Mouse (Mus musculus) spleen, adult 12 weeks (tissue): ENCODE data around the gene Gm973.

Experiments
- DNase-seq: peaks from one replicate; pipeline ENCODE4 v3.0.0; 2022; ENCODE audit warnings: low spot score

Gene Gm973

GRCm38 (mm10) chr1:59542231-59542630, 26.2 kb downstream of the Gm973 start:
- no peak for DNase-seq

- DNase-seq, result no peak
Measured at GRCm38 (mm10) chr1:59543911-59544310, 27.8 kb downstream of the Gm973 start.

GRCm38 (mm10) chr1:59548486-59548885, 32.4 kb downstream of the Gm973 start:
- no peak for DNase-seq

GRCm38 (mm10) chr1:59549036-59549675, 33.1 kb downstream of the Gm973 start:
- no peak for DNase-seq

GRCm38 (mm10) chr1:59550227-59550626, 34.2 kb downstream of the Gm973 start:
- no peak for DNase-seq

GRCm38 (mm10) chr1:59550996-59551395, 34.9 kb downstream of the Gm973 start:
- no peak for DNase-seq

GRCm38 (mm10) chr1:59553708-59554107, 37.6 kb downstream of the Gm973 start:
- DNase-seq, result no peak

GRCm38 (mm10) chr1:59563581-59563980, 47.5 kb downstream of the Gm973 start:
- DNase-seq, result no peak

GRCm38 (mm10) chr1:59565804-59566203, 49.7 kb downstream of the Gm973 start:
- no peak for DNase-seq

- no peak for DNase-seq
Measured at GRCm38 (mm10) chr1:59566281-59566680, 50.2 kb downstream of the Gm973 start.

- DNase-seq, result no peak
Measured at GRCm38 (mm10) chr1:59566926-59567325, 50.9 kb downstream of the Gm973 start.

- DNase-seq, result no peak
Measured at GRCm38 (mm10) chr1:59567521-59567920, 51.5 kb downstream of the Gm973 start.

GRCm38 (mm10) chr1:59568283-59568682, 52.2 kb downstream of the Gm973 start:
- no peak for DNase-seq

- no peak for DNase-seq
Measured at GRCm38 (mm10) chr1:59569301-59569700, 53.2 kb downstream of the Gm973 start.

GRCm38 (mm10) chr1:59570767-59571166, 54.7 kb downstream of the Gm973 start:
- DNase-seq, result no peak

- DNase-seq, result no peak
Measured at GRCm38 (mm10) chr1:59571502-59571901, 55.4 kb downstream of the Gm973 start.

- no peak for DNase-seq
Measured at GRCm38 (mm10) chr1:59573843-59574242, 57.8 kb downstream of the Gm973 start.

GRCm38 (mm10) chr1:59574262-59575187, 58.5 kb downstream of the Gm973 start:
- no peak for DNase-seq

GRCm38 (mm10) chr1:59578770-59579169, 62.7 kb downstream of the Gm973 start:
- no peak for DNase-seq

GRCm38 (mm10) chr1:59579327-59579726, 63.3 kb downstream of the Gm973 start:
- DNase-seq, result no peak

GRCm38 (mm10) chr1:59580131-59580751, 64.2 kb downstream of the Gm973 start:
- DNase-seq, result no peak

GRCm38 (mm10) chr1:59580880-59581279, 64.8 kb downstream of the Gm973 start:
- DNase-seq, result no peak
